Mouse (Mus musculus): ENCODE data around the gene AI987944.

- TF ChIP-seq ZNF384 (IDR thresholded peaks at IDR 0.05; ENCODE audit: low read depth, low read length): no peak
- TF ChIP-seq CTCF (conservative IDR thresholded peaks at IDR 0.05 in 1 of 2, IDR thresholded peaks at IDR 0.05 in 1 of 2; ENCODE audit: low read depth in 2 of 2, low read length in 2 of 2): no peak
- no peak for TF ChIP-seq CHD2 (IDR thresholded peaks at IDR 0.05; ENCODE audit: low read length)
- no peak for TF ChIP-seq HCFC1 (IDR thresholded peaks at IDR 0.05; ENCODE audit: low read depth, low read length)
- no peak for TF ChIP-seq POLR2A (IDR thresholded peaks at IDR 0.05; ENCODE audit: low read depth, low read length)
- TF ChIP-seq GABPA (IDR thresholded peaks at IDR 0.05; ENCODE audit: insufficient replicate concordance, low read depth, low read length): no peak
- no peak for TF ChIP-seq EP300 (IDR thresholded peaks at IDR 0.05; ENCODE audit: low read length)
- no peak for TF ChIP-seq JUND (conservative IDR thresholded peaks at IDR 0.05; ENCODE audit: low read depth, low read length)
- no peak for TF ChIP-seq ETS1 (conservative IDR thresholded peaks at IDR 0.05; ENCODE audit: low read depth, low read length)
Observed at GRCm38 (mm10) chr7:41394130-41394529, 951 bp upstream of the AI987944 start.

Data from CH12.LX (cell line).